Mouse (Mus musculus): ENCODE data around the gene Vmn2r93. TPM values are rescaled to one million over a fixed set of nuclear protein-coding genes. Genes with fewer than 3 reads are reported as not detected.

Gene Vmn2r93
- not detected for total RNA-seq (2018; cell fraction: chromatin; rRNA removed)
- not detected for total RNA-seq (2018; cell fraction: cytosol; rRNA removed)
- not detected for total RNA-seq (2018; cell fraction: nucleus; rRNA removed)
- not detected in 3 replicates for polyA plus RNA-seq (2018)

- 50% methylated on average over 1 of the region's 1 CpGs for WGBS (ENCODE audit: missing documents)
These were observed at the start of gene Vmn2r93 for GRCm38 (mm10) chr17:18297799-18298198. Gene Vmn2r93, plus strand, starts transcription at chr17:18298099.

GRCm38 (mm10) chr17:18277656-18278055 lies 20.2 kb upstream of the Vmn2r93 start, which contains the start of gene Vmn2r94:
Gene Vmn2r94, minus strand, starts transcription at chr17:18277756.
- no peaks in the 10 kb centered on the region for H3K79me2 ChIP-seq (ENCODE audit: inconsistent target)
- WGBS (ENCODE audit: missing documents): 44% methylated on average over 2 of the region's 2 CpGs
- H3K4me3 ChIP-seq (ENCODE audit: inconsistent target): no peak within 1 kb of the TSS
- no peak within 1 kb of the TSS for H3K27ac ChIP-seq
- no peaks in the 10 kb centered on the region for H3K36me3 ChIP-seq (ENCODE audit: inconsistent target)

More at GRCm38 (mm10) chr17:18297799-18298198, at the start of gene Vmn2r93:
- Histone ChIP-seq H3K27ac (no peak within 1 kb of the TSS), H3K4me3 (ENCODE audit: inconsistent target) (no peak within 1 kb of the TSS), H3K36me3 (ENCODE audit: inconsistent target) (no peaks in the 10 kb centered on the region), H3K79me2 (ENCODE audit: inconsistent target) (no peaks in the 10 kb centered on the region)

- WGBS (ENCODE audit: missing documents): 82% methylated on average over 2 of the region's 2 CpGs
- H3K4me3 ChIP-seq (ENCODE audit: inconsistent target): no peak overlapping the region
- H3K27ac ChIP-seq: no peak overlapping the region
These were observed 25.1 kb downstream of the Vmn2r93 start for GRCm38 (mm10) chr17:18323031-18323430.

GRCm38 (mm10) chr17:18360007-18360406 lies 62.1 kb downstream of the Vmn2r93 start:
- 83% methylated on average over 1 of the region's 1 CpGs for WGBS (ENCODE audit: missing documents)
- Histone ChIP-seq H3K27ac (no peak overlapping the region), H3K36me3 (ENCODE audit: inconsistent target) (no peaks in the 10 kb centered on the region), H3K4me3 (ENCODE audit: inconsistent target) (no peak overlapping the region), H3K79me2 (ENCODE audit: inconsistent target) (no peaks in the 10 kb centered on the region)

More at GRCm38 (mm10) chr17:18323031-18323430, 25.1 kb downstream of the Vmn2r93 start:
- Histone ChIP-seq H3K79me2 (ENCODE audit: inconsistent target) (no peaks in the 10 kb centered on the region), H3K36me3 (ENCODE audit: inconsistent target) (no peaks in the 10 kb centered on the region)

GRCm38 (mm10) chr17:18360602-18361001 lies 62.7 kb downstream of the Vmn2r93 start:
- H3K79me2 ChIP-seq (ENCODE audit: inconsistent target): no peaks in the 10 kb centered on the region
- no peak overlapping the region for H3K4me3 ChIP-seq (ENCODE audit: inconsistent target)
- no peaks in the 10 kb centered on the region for H3K36me3 ChIP-seq (ENCODE audit: inconsistent target)
- no peak overlapping the region for H3K27ac ChIP-seq
- WGBS (ENCODE audit: missing documents): 67% methylated on average over 3 of the region's 3 CpGs

Other genes with a start within 250 kb of the Vmn2r93 start
- gene Vmn2r124, start 248.7 kb upstream of the Vmn2r93 start, polyA plus RNA-seq (2018): not detected in 3 replicates
- not detected in 3 replicates for gene Vmn2r91, start 213.1 kb upstream of the Vmn2r93 start, polyA plus RNA-seq (2018)
- gene Vmn2r92, start 146.2 kb upstream of the Vmn2r93 start, polyA plus RNA-seq (2018): not detected in 3 replicates
- not detected in 3 replicates for gene Vmn2r94, start 20.3 kb upstream of the Vmn2r93 start, polyA plus RNA-seq (2018)
- not detected in 3 replicates for gene Vmn2r95, start 126.0 kb downstream of the Vmn2r93 start, polyA plus RNA-seq (2018)